Mouse (Mus musculus) liver, adult 2 months (tissue): ENCODE results near the gene Cped1. TPM values are rescaled to one million over a fixed set of nuclear protein-coding genes. Genes with fewer than 3 reads are reported as not detected.

Experiments used
- DNase-seq: peaks from one replicate; pipeline ENCODE4 v3.0.0-alpha.2; 2011; ENCODE audit warnings: low read depth, low spot score; ENCODE audit errors: extremely low read depth
- H3K27ac ChIP-seq: fragments of 200-500 bp; replicated peaks from 2 replicates; pipeline ENCODE4 v1.5.1; 2012; ENCODE audit warnings: low read depth, mild to moderate bottlenecking, control low read depth, inconsistent platforms, low read length; ENCODE audit not compliant: insufficient read depth
- H3K27me3 ChIP-seq: fragments of 200-500 bp; 2 replicates; pipeline ENCODE4 v1.6.1; 2012; ENCODE audit warnings: mild to moderate bottlenecking, moderate library complexity, low read length, inconsistent platforms; ENCODE audit not compliant: control insufficient read depth, insufficient read depth
- H3K36me3 ChIP-seq: fragments of 200-500 bp; 2 replicates; pipeline ENCODE4 v1.6.1; 2012; ENCODE audit warnings: low read length, inconsistent platforms; ENCODE audit not compliant: control insufficient read depth, insufficient read depth
- H3K4me1 ChIP-seq: fragments of 200-500 bp; 2 replicates; pipeline ENCODE4 v1.6.1; 2011; ENCODE audit warnings: low read length; ENCODE audit not compliant: control insufficient read depth, insufficient read depth
- H3K4me3 ChIP-seq: fragments of 200-500 bp; 2 replicates; pipeline ENCODE4 v1.5.1; 2011; ENCODE audit warnings: low read depth, mild to moderate bottlenecking, control low read depth, low read length, moderate library complexity; ENCODE audit not compliant: insufficient read depth
- H3K79me2 ChIP-seq: fragments of 200-500 bp; 2 replicates; pipeline ENCODE4 v1.6.1; 2012; ENCODE audit warnings: inconsistent platforms, mild to moderate bottlenecking, low read length, moderate library complexity; ENCODE audit not compliant: control insufficient read depth, insufficient read depth
- H3K9ac ChIP-seq: fragments of 200-500 bp; 2 replicates; pipeline ENCODE4 v1.6.1; 2012; ENCODE audit warnings: low read depth, mild to moderate bottlenecking, control low read depth, inconsistent platforms, low read length
- CTCF ChIP-seq: fragments of 200-500 bp; IDR thresholded peaks from 2 replicates; pipeline ENCODE4 v1.5.1; 2011; ENCODE audit warnings: low read depth, low read length, control low read depth
- POLR2A ChIP-seq: fragments of 200-500 bp; IDR thresholded peaks from 2 replicates; pipeline ENCODE4 v1.6.1; 2011; ENCODE audit warnings: low read length, control low read depth; ENCODE audit not compliant: insufficient read depth; ENCODE audit errors: extremely low read depth
- WGBS: fragments of 180-500 bp; shearing (Covaris S2); methylation state at CpG from one replicate; pipeline ENCODE4 v1.1.7; 2018; 5-methylcytosine and 5-hydroxymethylcytosine counted together
- polyA plus RNA-seq: library from polyadenylated mRNA; depleted of rRNA; stranded (reverse); fragments of >200 nt; gene quantifications from 2 replicates; pipeline ENCODE4 v1.2.3, GENCODE M21; 2012
- total RNA-seq: library from RNA; depleted of rRNA; stranded (reverse); fragments of >200 nt; gene quantifications from 2 replicates; pipeline ENCODE4 v1.2.3, GENCODE M21; 2014

Gene Cped1
- total and polyA plus RNA-seq, 2 experiments = 6.0 to 63.6 TPM

DNA sequence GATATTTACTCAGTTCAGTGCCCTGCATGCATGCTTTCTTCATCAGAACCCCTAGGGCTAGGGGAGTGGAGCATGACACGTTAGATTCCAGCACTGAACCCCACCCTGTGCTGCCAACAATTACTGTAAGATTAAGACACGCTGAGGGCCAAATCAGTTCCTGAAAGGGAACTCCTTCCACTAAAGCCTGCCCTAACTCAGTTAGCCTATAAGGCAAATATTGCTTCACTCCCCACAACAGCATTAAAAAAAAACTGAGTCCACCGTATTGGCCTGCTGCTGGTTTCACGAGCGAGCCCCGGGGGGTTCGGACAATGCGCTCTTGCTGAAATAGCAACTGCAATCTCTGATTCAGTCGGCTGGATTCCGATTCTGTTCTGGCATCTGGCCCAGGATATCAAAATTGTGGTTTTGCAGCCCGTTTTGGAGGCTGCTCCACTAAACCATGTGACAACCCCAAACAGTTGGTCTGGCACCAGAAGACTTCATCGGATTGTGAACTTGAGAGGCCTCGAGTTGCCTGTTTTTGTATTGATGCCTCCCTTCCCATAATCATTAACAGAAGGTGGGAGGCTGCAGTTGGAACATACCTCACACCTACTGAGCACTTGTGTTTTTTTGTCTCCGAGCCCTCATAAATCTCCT lies 294.6 kb downstream of the Cped1 start:
- DNase-seq = peak; percentile 78
- H3K27me3 ChIP-seq = no peaks in the 10 kb centered on the region
- H3K36me3 ChIP-seq = no peaks in the 10 kb centered on the region
- no peak overlapping the region for H3K4me3 ChIP-seq
- no peak overlapping the region for H3K27ac ChIP-seq
- no peaks in the 10 kb centered on the region for H3K79me2 ChIP-seq
- TF ChIP-seq POLR2A (no peak), CTCF (no peak)
- H3K9ac ChIP-seq = no peak overlapping the region
- H3K4me1 ChIP-seq = no peaks in the 10 kb centered on the region; the same call in 1 of the 2 replicates
- WGBS = 10% methylated on average over 14 of the region's 14 CpGs

- 92% methylated on average over 4 of the region's 4 CpGs for WGBS
- no peaks in the 10 kb centered on the region; the same call in 1 of the 2 replicates for H3K4me1 ChIP-seq
- TF ChIP-seq CTCF (no peak), POLR2A (no peak)
These were observed 296.7 kb downstream of the Cped1 start for GRCm38 (mm10) chr6:22282405-22282804.

GRCm38 (mm10) chr6:22288004-22288736 lies 302.5 kb downstream of the Cped1 start, which contains the start of gene Wnt16:
Gene Wnt16, plus strand, starts transcription at chr6:22288227.
- no peaks in the 10 kb centered on the region for H3K36me3 ChIP-seq
- 7% methylated on average over 20 of the region's 20 CpGs for WGBS
- no peaks in the 10 kb centered on the region for H3K79me2 ChIP-seq
- no peaks in the 10 kb centered on the region for H3K4me1 ChIP-seq
- no peak for DNase-seq
- H3K9ac ChIP-seq = no peak within 1 kb of the TSS
- no peak within 1 kb of the TSS for H3K4me3 ChIP-seq
- no peak within 1 kb of the TSS for H3K27ac ChIP-seq
- TF ChIP-seq CTCF = no peak
- TF ChIP-seq POLR2A = no peak
- H3K27me3 ChIP-seq = peaks cover 14% of the 10 kb centered on the region; the same call in 1 of the 2 replicates

More at GRCm38 (mm10) chr6:22282405-22282804, 296.7 kb downstream of the Cped1 start:
- DNase-seq = no peak
- H3K4me3 ChIP-seq = no peak overlapping the region
- no peaks in the 10 kb centered on the region for H3K79me2 ChIP-seq
- H3K27me3 ChIP-seq = no peaks in the 10 kb centered on the region
- H3K27ac ChIP-seq = no peak overlapping the region
- no peak overlapping the region for H3K9ac ChIP-seq
- H3K36me3 ChIP-seq = no peaks in the 10 kb centered on the region

GRCm38 (mm10) chr6:22288737-22289460 lies 303.2 kb downstream of the Cped1 start:
- no peak for TF ChIP-seq CTCF
- no peak for DNase-seq
- Histone ChIP-seq H3K4me1 (no peaks in the 10 kb centered on the region), H3K4me3 (no peak overlapping the region), H3K79me2 (no peaks in the 10 kb centered on the region), H3K27ac (no peak overlapping the region), H3K9ac (no peak overlapping the region), H3K27me3 (peaks cover 14% of the 10 kb centered on the region; the same call in 1 of the 2 replicates), H3K36me3 (no peaks in the 10 kb centered on the region)
- WGBS = 3% methylated on average over 38 of the region's 38 CpGs

DNA sequence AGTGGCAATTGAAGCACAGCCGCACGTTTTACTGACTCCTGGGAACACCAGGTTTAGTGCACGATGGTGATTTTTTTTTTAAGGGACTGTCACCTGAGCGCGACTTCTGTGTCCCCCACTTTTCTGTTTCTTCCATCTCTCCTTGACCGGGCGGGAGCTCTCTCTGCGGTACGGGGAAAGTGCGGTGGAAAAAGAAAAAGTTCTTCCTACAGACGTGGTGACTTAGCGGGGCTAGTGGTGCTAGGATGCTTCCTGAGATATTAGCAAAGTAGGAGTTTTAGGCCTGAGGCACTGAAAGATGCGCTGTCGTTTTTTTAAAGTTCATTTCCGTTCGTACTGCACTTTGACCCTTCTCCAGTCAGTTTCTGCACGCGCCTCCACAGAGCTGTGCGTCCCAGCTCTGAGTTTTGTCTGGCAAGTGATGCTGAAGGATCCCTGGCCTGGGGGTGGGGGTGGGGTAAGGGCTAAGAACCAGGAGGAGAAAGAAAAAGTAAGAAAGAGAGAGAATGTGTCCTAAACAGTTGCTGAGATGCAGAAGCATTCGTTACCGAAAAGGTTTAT lies 303.8 kb downstream of the Cped1 start:
- WGBS = 8% methylated on average over 21 of the region's 21 CpGs
- no peaks in the 10 kb centered on the region for H3K4me1 ChIP-seq
- H3K27me3 ChIP-seq = peaks cover 14% of the 10 kb centered on the region; the same call in 1 of the 2 replicates
- DNase-seq = no peak
- no peak overlapping the region for H3K4me3 ChIP-seq
- TF ChIP-seq CTCF (no peak), POLR2A (no peak)
- no peaks in the 10 kb centered on the region for H3K36me3 ChIP-seq
- no peak overlapping the region for H3K9ac ChIP-seq
- no peak overlapping the region for H3K27ac ChIP-seq
- no peaks in the 10 kb centered on the region for H3K79me2 ChIP-seq
